Mouse (Mus musculus) heart, adult 2 months (tissue): ENCODE data around the gene Lime1.

Source experiments
- CTCF ChIP-seq: fragments of 200-600 bp; IDR thresholded peaks from 2 replicates; pipeline ENCODE4 v1.8.1; 2022; ENCODE audit warnings: antibody characterized with exemption, mild to moderate bottlenecking, moderate library complexity
- EP300 ChIP-seq: fragments of 200-500 bp; IDR thresholded peaks from 2 replicates; pipeline ENCODE4 v1.6.1; 2011; ENCODE audit warnings: low read depth, low read length, control low read depth; ENCODE audit not compliant: insufficient read depth

- TF ChIP-seq EP300, result no peak
- no peak for TF ChIP-seq CTCF
Observed at GRCm38 (mm10) chr2:181381631-181382306, 1.9 kb downstream of the Lime1 start.
